Mouse (Mus musculus): Measurements from ENCODE around the gene Tpst1. TPM values are rescaled to one million over a fixed set of nuclear protein-coding genes. Genes with fewer than 3 reads are reported as not detected.

Tpst1 gene
- polyA plus RNA-seq, 1 experiment from 2014 or later: 70.7 TPM

GRCm38 (mm10) chr5:130050416-130050815 is 22.7 kb upstream of the Tpst1 start:
- H3K4me2 ChIP-seq (replicated peaks; ENCODE audit: low read depth, low read length): no peak overlapping the region
- no peaks in the 10 kb centered on the region for H3K9me3 ChIP-seq (ENCODE audit: control insufficient read depth, low read length)
- ATAC-seq (ENCODE audit: low FRiP score, low TSS enrichment): no peak
- no peaks in the 10 kb centered on the region for H3K4me1 ChIP-seq (ENCODE audit: control insufficient read depth, insufficient read depth, low read length)
- peaks cover 35% of the 10 kb centered on the region for H3K36me3 ChIP-seq (ENCODE audit: control insufficient read depth, insufficient read depth, low read length)
- WGBS: 84% methylated on average over 6 of the region's 6 CpGs
- no peak overlapping the region for H3K9ac ChIP-seq (ENCODE audit: low read depth, low read length)
- no peak overlapping the region for H3K27ac ChIP-seq (ENCODE audit: low read depth, low read length)
- no peaks in the 10 kb centered on the region for H3K27me3 ChIP-seq (ENCODE audit: control insufficient read depth, insufficient read depth, low read length)
- no peak overlapping the region for H3K4me3 ChIP-seq (ENCODE audit: low read length)

DNA sequence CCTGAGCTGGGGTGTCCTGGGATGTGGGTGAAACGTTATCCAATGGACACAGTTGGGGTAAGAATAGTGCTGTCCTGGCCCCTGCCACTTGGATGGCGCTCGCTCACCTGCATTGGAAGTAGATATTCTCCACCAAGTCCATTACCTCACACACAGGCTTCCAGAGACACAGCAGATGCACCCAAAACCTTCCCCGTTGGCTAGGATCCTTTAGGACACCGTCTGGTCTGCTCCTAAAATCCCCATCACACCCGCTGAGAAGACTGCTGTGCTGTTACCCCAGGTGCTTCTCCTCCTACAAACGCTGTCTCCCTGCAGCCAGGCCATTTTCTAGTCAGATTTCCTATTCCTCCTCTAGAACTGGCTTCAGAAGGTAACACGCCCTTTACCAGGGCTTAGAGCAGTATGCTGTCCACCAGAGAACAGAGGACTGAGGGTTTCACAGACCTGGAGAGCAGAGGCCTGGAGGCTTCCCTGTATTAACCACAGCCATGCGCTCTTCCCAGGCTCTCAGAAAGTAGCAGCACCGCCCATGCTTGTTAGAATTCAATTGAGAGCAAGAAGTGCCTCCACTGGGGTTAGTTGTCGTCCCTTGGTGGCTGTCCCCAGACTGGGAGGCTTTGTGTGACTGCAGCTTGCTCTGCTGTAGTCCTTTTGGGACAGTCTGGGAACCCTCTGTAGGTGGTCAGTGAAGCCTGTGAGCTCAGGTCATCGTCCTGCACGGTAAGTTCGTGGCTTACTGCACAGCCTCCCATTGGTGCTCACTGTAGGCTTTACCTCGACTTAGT is 21.9 kb upstream of the Tpst1 start:
- Histone ChIP-seq H3K27ac (ENCODE audit: low read depth, low read length) (no peak overlapping the region), H3K4me2 (replicated peaks; ENCODE audit: low read depth, low read length) (no peak overlapping the region), H3K36me3 (ENCODE audit: control insufficient read depth, insufficient read depth, low read length) (peaks cover 32% of the 10 kb centered on the region), H3K9me3 (ENCODE audit: control insufficient read depth, low read length) (no peaks in the 10 kb centered on the region), H3K4me1 (ENCODE audit: control insufficient read depth, insufficient read depth, low read length) (no peaks in the 10 kb centered on the region), H3K4me3 (ENCODE audit: low read length) (no peak overlapping the region), H3K27me3 (ENCODE audit: control insufficient read depth, insufficient read depth, low read length) (no peaks in the 10 kb centered on the region), H3K9ac (ENCODE audit: low read depth, low read length) (no peak overlapping the region)
- WGBS: 80% methylated on average over 15 of the region's 15 CpGs
- ATAC-seq (ENCODE audit: low FRiP score, low TSS enrichment): no peak

DNA sequence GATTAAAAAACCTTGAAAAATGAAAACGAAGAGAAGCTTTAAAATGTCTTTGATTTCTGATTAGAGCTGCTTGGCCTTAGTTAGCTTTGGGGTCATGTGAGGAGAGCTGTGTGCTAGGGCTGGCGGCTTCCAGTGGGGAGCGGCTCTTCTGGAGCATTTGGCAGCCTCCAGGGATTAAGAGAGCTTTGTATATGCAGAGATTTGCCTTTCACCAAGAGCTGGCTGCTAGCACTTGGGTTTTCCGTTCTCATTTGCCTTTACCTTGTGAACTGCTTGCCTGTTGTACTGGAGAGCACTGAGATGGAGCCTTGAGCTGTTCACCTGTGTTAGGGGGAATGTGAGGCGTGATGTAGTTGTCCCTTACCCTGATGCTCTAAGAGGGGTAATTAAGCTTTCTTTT is 20.6 kb upstream of the Tpst1 start:
- no peak overlapping the region for H3K4me2 ChIP-seq (replicated peaks; ENCODE audit: low read depth, low read length)
- H3K4me3 ChIP-seq (ENCODE audit: low read length): no peak overlapping the region
- no peak overlapping the region for H3K27ac ChIP-seq (ENCODE audit: low read depth, low read length)
- peaks cover 26% of the 10 kb centered on the region for H3K36me3 ChIP-seq (ENCODE audit: control insufficient read depth, insufficient read depth, low read length)
- no peaks in the 10 kb centered on the region for H3K27me3 ChIP-seq (ENCODE audit: control insufficient read depth, insufficient read depth, low read length)
- no peaks in the 10 kb centered on the region for H3K4me1 ChIP-seq (ENCODE audit: control insufficient read depth, insufficient read depth, low read length)
- H3K9ac ChIP-seq (ENCODE audit: low read depth, low read length): no peak overlapping the region
- no peak for ATAC-seq (ENCODE audit: low FRiP score, low TSS enrichment)
- no peaks in the 10 kb centered on the region for H3K9me3 ChIP-seq (ENCODE audit: control insufficient read depth, low read length)
- WGBS: 84% methylated on average over 5 of the region's 5 CpGs

- H3K27me3 ChIP-seq (ENCODE audit: control insufficient read depth, insufficient read depth, low read length): no peaks in the 10 kb centered on the region
- H3K9me3 ChIP-seq (ENCODE audit: control insufficient read depth, low read length): no peaks in the 10 kb centered on the region
- peaks cover 26% of the 10 kb centered on the region for H3K36me3 ChIP-seq (ENCODE audit: control insufficient read depth, insufficient read depth, low read length)
- no peak for ATAC-seq (ENCODE audit: low FRiP score, low TSS enrichment)
- 95% methylated on average over 6 of the region's 6 CpGs for WGBS
- no peaks in the 10 kb centered on the region for H3K4me1 ChIP-seq (ENCODE audit: control insufficient read depth, insufficient read depth, low read length)
- H3K4me2 ChIP-seq (replicated peaks; ENCODE audit: low read depth, low read length): no peak overlapping the region
- no peak overlapping the region for H3K4me3 ChIP-seq (ENCODE audit: low read length)
- no peak overlapping the region for H3K27ac ChIP-seq (ENCODE audit: low read depth, low read length)
- H3K9ac ChIP-seq (ENCODE audit: low read depth, low read length): no peak overlapping the region
Measured at GRCm38 (mm10) chr5:130052955-130053354, 20.2 kb upstream of the Tpst1 start.

- Histone ChIP-seq H3K27me3 (ENCODE audit: control insufficient read depth, insufficient read depth, low read length) (no peaks in the 10 kb centered on the region), H3K27ac (ENCODE audit: low read depth, low read length) (no peak overlapping the region), H3K4me3 (ENCODE audit: low read length) (no peak overlapping the region), H3K9me3 (ENCODE audit: control insufficient read depth, low read length) (no peaks in the 10 kb centered on the region), H3K36me3 (ENCODE audit: control insufficient read depth, insufficient read depth, low read length) (peaks cover 19% of the 10 kb centered on the region; the same call in 1 of the 2 replicates), H3K4me1 (ENCODE audit: control insufficient read depth, insufficient read depth, low read length) (no peaks in the 10 kb centered on the region), H3K4me2 (replicated peaks; ENCODE audit: low read depth, low read length) (no peak overlapping the region), H3K9ac (ENCODE audit: low read depth, low read length) (no peak overlapping the region)
- 90% methylated on average over 4 of the region's 4 CpGs for WGBS
- no peak for ATAC-seq (ENCODE audit: low FRiP score, low TSS enrichment)
Measured at GRCm38 (mm10) chr5:130055688-130056087, 17.4 kb upstream of the Tpst1 start.

DNA sequence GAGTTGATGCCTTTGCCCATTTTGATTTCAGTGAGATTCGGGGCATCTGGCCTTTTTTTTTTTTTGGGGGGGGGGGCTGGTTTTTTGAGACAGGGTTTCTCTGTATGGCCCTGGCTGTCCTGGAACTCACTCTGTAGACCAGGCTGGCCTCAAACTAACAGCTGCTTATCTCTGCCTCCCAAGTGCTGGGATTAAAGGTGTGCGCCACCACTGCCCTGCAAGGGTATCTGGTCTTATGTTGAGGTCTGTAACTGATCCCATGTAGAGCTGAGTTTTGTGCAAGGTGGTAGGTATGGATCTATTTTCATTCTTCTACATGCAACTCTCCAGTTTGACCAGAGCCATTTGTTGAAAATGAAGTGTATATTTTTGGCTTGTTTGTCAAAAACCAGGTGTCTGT is 16.8 kb upstream of the Tpst1 start:
- no peak overlapping the region for H3K4me3 ChIP-seq (ENCODE audit: low read length)
- no peak overlapping the region for H3K27ac ChIP-seq (ENCODE audit: low read depth, low read length)
- H3K9me3 ChIP-seq (ENCODE audit: control insufficient read depth, low read length): no peaks in the 10 kb centered on the region
- H3K4me1 ChIP-seq (ENCODE audit: control insufficient read depth, insufficient read depth, low read length): no peaks in the 10 kb centered on the region
- no peak overlapping the region for H3K4me2 ChIP-seq (replicated peaks; ENCODE audit: low read depth, low read length)
- no peak overlapping the region for H3K9ac ChIP-seq (ENCODE audit: low read depth, low read length)
- H3K36me3 ChIP-seq (ENCODE audit: control insufficient read depth, insufficient read depth, low read length): peaks cover 17% of the 10 kb centered on the region; the same call in 1 of the 2 replicates
- WGBS: 94% methylated on average over 2 of the region's 2 CpGs
- H3K27me3 ChIP-seq (ENCODE audit: control insufficient read depth, insufficient read depth, low read length): no peaks in the 10 kb centered on the region
- no peak for ATAC-seq (ENCODE audit: low FRiP score, low TSS enrichment)

DNA sequence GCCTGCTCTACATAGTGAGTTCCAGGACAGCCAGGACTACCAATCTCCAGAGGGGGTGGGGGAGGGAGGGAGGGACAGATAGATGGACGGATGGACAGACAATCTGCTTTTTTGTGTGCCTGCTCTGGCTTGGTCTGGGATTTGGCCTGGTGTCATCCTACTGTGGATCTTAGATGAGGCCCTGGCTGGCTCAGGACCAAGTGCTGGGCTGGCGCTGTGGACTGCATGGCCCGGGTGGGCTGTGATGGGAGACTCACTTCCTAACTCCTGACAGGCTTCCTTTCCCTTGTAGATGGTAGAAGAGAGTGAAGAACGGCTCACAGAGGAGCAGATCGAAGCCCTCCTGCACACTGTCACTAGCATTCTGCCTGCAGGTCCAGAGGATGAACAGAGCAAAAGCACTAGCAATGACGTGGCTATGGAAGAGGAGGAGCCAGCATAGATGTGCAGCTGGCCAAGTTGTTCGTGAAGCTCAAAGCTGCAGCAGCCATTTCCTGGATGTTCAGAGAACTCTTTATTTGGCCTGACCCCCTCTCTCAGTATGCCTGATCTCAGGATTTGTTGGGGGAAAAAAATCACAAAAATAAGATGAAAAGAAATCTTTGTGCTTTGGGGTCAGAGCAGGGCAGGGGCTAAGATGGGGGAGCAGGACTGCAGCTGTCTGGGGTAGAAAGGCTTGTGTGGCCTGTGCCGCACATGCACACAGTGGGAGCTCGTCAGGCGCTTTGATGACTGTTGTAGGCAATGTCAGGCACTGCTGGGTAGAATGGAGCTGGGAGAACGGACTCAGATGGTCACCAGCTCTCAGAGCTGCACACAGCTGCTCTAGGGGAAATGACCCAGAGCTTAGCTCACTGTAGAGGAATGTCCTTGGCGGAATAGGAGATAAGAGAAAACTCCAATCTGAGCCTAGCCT is 13.5 kb upstream of the Tpst1 start:
- Histone ChIP-seq H3K27me3 (ENCODE audit: control insufficient read depth, insufficient read depth, low read length) (no peaks in the 10 kb centered on the region), H3K36me3 (ENCODE audit: control insufficient read depth, insufficient read depth, low read length) (peaks cover 10% of the 10 kb centered on the region; the same call in 1 of the 2 replicates), H3K9ac (ENCODE audit: low read depth, low read length) (no peak overlapping the region), H3K4me1 (ENCODE audit: control insufficient read depth, insufficient read depth, low read length) (no peaks in the 10 kb centered on the region), H3K4me3 (ENCODE audit: low read length) (no peak overlapping the region), H3K27ac (ENCODE audit: low read depth, low read length) (no peak overlapping the region; the same call in 1 of the 2 replicates), H3K9me3 (ENCODE audit: control insufficient read depth, low read length) (no peaks in the 10 kb centered on the region), H3K4me2 (replicated peaks; ENCODE audit: low read depth, low read length) (no peak overlapping the region)
- WGBS: 75% methylated on average over 12 of the region's 12 CpGs
- ATAC-seq (ENCODE audit: low FRiP score, low TSS enrichment): no peak

DNA sequence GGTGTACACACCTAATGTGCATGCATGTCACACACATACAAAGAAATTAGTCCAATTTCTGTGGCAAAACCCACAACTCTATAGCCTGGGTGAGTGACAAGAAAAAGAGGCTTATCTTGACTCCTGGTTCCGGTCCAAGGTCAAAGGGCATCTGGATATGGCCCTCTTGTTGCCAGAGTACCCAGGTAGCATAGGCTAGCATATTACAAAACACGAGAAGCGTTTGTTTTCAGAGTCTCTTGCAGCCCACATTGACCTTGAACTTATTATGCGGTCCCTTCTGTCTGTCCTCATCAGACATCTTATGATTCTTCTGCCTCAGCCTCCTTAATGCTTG is 12.8 kb upstream of the Tpst1 start:
- WGBS: 86% methylated on average over 4 of the region's 4 CpGs
- no peak overlapping the region for H3K27ac ChIP-seq (ENCODE audit: low read depth, low read length)

DNA sequence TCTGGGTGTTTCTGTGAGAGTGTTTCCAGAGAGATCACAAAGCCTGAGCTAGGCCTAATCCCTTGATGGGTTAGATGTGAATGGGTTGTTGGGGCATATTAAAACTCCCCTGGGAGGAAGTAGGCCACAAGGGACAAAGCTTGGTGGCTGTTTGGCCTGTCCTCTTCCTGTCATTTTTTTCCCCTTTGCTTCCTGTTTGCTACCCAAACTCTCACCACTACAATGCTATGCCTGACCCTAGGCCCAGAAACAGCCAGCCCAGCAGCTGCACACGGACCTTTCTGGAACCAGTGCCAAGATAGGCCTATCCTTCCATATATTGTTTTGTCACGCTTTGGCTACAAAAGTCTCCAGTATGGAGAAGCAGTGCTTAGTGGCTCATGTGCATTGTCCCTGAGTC is 11.0 kb upstream of the Tpst1 start:
- Histone ChIP-seq H3K36me3 (ENCODE audit: control insufficient read depth, insufficient read depth, low read length) (peaks cover 10% of the 10 kb centered on the region; the same call in 1 of the 2 replicates), H3K9ac (ENCODE audit: low read depth, low read length) (no peak overlapping the region), H3K4me1 (ENCODE audit: control insufficient read depth, insufficient read depth, low read length) (no peaks in the 10 kb centered on the region), H3K9me3 (ENCODE audit: control insufficient read depth, low read length) (no peaks in the 10 kb centered on the region), H3K27me3 (ENCODE audit: control insufficient read depth, insufficient read depth, low read length) (no peaks in the 10 kb centered on the region), H3K27ac (ENCODE audit: low read depth, low read length) (no peak overlapping the region), H3K4me3 (ENCODE audit: low read length) (no peak overlapping the region), H3K4me2 (replicated peaks; ENCODE audit: low read depth, low read length) (no peak overlapping the region)
- WGBS: 71% methylated on average over 2 of the region's 2 CpGs
- no peak for ATAC-seq (ENCODE audit: low FRiP score, low TSS enrichment)

More for the DNA sequence above, 12.8 kb upstream of the Tpst1 start:
- Histone ChIP-seq H3K4me1 (ENCODE audit: control insufficient read depth, insufficient read depth, low read length) (no peaks in the 10 kb centered on the region), H3K36me3 (ENCODE audit: control insufficient read depth, insufficient read depth, low read length) (peaks cover 10% of the 10 kb centered on the region; the same call in 1 of the 2 replicates), H3K4me3 (ENCODE audit: low read length) (no peak overlapping the region), H3K27me3 (ENCODE audit: control insufficient read depth, insufficient read depth, low read length) (no peaks in the 10 kb centered on the region), H3K9me3 (ENCODE audit: control insufficient read depth, low read length) (no peaks in the 10 kb centered on the region), H3K4me2 (replicated peaks; ENCODE audit: low read depth, low read length) (no peak overlapping the region), H3K9ac (ENCODE audit: low read depth, low read length) (no peak overlapping the region)
- ATAC-seq (ENCODE audit: low FRiP score, low TSS enrichment): no peak

Data from kidney, embryonic 14.5 days (tissue).